Mouse (Mus musculus) left cerebral cortex, adult 18-20 months (tissue): ENCODE measurements at regions not wholly inside any gene's neighbourhood (a gene's known extent, or its start where the extent isn't known, plus 50 kb on each side); places are given as distances from the start of the nearest gene placed in this dataset.

ENCODE experiments used
- DNase-seq, 2 experiments: peaks; one replicate each; pipeline ENCODE4 v3.0.0; 2021 to 2022; ENCODE audit warnings: low spot score in 2 of 2, mixed read lengths in 1 of 2

GRCm38 (mm10) chr4:31823574-31824348, 140.1 kb upstream of the Map3k7 start:
- no peak for DNase-seq

- DNase-seq, result no peak
Measured at GRCm38 (mm10) chr4:31824518-31825437, 139.1 kb upstream of the Map3k7 start.

GRCm38 (mm10) chr4:31825438-31825830, 138.5 kb upstream of the Map3k7 start:
- DNase-seq, result no peak

DNA sequence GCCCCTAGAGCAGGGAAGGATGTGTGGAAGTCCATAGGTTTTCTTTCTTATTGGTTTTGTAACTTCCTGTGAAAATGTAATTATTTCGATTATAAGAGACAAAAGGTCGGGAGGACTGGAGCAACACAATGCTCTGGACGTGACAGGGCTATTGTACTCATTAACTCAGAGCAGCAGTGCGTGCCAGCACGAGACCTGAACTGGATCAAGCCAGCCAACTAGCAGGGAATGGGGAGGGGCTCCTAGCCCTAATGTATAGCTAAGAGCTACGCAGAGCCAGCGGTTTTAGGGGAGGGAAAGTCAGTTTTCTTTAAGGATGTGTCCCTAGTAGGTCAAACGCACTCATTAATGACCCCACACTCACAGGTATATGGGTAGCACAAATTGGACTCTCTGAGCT, 137.2 kb upstream of the Map3k7 start:
- DNase-seq, result no peak

- no peak for DNase-seq
Measured at GRCm38 (mm10) chr4:31827266-31827665, 136.6 kb upstream of the Map3k7 start.

DNA sequence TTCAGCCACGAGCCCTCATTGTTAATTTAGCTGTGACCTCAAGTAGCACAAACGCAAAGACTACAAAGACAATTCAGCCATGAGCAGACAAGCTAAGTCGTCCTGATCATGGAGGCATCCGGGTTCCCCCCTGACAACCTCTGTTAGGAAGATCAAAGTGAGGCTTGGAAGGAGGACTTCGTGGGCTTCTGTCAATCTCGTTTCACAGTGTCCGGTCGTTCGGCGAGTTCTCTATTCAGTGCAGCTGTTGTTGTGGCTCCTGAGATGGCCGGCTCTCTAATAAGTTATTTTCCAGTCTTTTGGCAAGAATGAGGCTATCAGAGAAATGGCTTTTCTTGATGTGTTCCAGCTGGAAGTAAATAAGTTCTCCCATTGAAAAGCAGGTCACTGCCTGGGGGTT, 133.7 kb upstream of the Map3k7 start:
- no peak for DNase-seq

- DNase-seq, result no peak
Measured at GRCm38 (mm10) chr4:31831469-31831868, 132.4 kb upstream of the Map3k7 start.

- no peak for DNase-seq
Measured at GRCm38 (mm10) chr4:31833828-31834227, 130.1 kb upstream of the Map3k7 start.

DNA sequence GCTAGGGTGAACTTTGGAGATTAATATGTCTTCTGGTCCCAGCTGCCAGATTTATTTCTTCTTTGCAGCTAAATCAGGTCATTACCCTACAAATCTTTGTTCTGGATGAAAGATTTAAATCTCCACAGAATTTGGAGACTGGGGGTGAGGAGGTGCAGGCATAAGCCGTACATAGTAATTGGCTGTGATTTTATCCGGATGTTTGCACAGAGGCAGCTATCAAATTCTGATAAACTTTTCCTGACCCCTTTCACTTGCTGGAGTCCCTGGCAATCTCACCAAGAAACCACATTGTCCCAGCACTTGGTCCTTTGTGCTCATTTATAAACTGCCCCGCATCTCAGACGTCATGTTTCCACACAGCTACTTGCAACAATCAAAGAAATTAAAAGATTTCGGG, 128.8 kb upstream of the Map3k7 start:
- DNase-seq, result no peak

GRCm38 (mm10) chr4:31838592-31838991, 125.3 kb upstream of the Map3k7 start:
- no peak for DNase-seq

GRCm38 (mm10) chr4:31849763-31850162, 114.1 kb upstream of the Map3k7 start:
- no peak for DNase-seq

GRCm38 (mm10) chr4:31851006-31851405, 112.9 kb upstream of the Map3k7 start:
- peak; percentile 14 to 34 for DNase-seq

GRCm38 (mm10) chr4:31853851-31854250, 110.0 kb upstream of the Map3k7 start:
- DNase-seq, result no peak

DNA sequence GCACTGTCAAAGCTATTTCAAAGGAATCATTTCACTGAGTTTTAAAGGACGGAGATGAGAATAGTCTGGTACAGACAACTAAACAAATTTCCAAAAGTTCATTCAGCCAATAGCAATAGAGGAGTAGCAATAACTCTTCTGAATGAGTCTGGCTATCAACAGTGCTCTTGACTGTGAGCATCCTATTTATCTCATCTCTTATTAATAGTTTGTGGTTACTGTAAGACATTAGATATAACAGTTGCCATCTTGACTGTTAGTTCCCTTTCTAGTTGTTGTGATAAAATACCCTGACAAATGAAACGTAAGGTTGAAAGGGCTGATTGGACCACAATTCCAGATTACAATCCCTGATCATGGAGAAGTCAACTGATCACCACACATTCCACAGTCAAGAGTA, 103.5 kb upstream of the Map3k7 start:
- no peak for DNase-seq

DNA sequence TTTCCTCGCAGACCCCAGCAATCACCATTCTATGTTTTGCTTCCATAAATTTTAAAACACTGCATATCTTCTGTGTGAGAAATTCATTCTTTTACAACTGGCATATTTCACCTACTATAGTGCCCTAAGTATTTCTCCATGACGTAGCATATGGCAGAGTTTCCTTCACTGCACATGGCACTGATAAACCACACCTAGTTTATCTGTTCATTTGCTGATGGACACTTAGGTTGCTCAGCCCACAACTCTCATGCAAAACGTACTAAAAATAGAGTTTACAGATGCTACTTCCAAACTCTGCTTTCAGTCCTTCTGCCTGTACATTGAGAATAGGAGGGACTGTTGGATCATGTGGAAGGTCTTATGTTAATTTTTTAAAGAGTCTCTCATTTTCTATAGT, 102.7 kb upstream of the Map3k7 start:
- DNase-seq, result no peak

DNA sequence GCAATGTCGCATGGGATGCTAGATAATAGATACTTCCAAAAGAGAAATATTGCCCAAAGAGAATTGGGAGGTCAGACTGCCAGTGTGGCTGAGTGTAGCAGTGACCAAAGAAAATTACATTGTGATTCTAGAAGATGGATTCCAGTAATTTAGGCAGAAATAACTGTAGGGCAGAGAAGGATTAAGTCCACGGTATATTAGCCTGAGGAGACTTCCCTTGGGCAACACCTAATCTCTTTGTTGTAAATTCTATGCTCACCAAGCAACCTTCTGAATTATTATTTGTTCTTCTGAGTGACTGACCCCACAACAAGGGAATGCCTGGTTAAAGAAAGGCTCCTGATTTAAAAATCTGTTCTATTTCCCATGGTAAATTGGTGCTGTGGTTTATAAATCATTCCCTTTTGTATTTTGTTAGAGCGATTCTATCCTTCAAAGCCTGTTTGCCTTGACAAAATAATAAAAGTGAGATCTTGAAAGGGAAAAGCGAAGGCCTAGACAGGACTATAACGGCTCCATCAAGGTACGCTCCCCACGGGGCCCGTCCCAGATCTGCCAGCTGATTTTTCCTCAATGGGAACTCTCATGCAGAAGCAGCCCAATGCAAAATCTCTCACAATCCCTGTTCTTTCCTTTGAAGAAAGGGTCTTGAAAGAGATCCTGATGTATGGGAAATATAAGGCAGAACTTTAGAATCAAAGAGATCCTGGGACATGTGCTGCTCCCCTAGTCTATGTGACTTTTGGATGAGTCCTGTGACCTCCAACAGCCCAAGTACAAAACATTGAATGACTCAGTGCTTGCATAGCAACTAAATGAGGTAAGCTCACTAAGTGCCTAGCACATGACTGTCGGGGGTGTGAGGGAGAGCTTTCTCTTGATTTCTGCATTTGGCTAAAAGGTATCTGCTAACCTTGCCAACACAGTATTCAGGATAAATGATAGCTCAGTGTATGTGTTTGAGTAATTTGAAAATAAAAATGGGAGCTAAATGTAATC, 90.6 kb upstream of the Map3k7 start:
- DNase-seq, result no peak

- no peak for DNase-seq
Measured at GRCm38 (mm10) chr4:31877389-31877788, 86.5 kb upstream of the Map3k7 start.

- DNase-seq, result no peak
Measured at GRCm38 (mm10) chr4:31878493-31879191, 85.3 kb upstream of the Map3k7 start.

GRCm38 (mm10) chr4:31879192-31879585, 84.7 kb upstream of the Map3k7 start:
- no peak for DNase-seq

DNA sequence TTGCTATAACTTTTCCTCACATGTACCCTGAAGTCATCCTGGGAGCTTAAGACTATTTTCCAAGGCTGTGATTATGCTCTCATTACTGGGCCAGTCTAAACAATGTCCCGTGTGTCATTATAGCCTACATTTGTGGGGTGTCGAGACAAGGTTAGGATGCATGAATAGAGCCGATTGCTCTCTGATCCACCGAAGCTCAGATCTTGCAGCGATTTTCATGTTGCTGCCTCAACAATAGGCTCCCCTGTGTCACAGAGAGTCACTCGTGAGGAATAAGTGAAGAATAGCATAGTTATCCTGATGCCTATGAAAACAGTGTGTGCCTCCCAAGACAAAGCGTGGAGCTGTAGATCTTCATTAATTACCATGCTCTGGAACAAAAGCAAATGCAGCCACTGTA, 83.7 kb upstream of the Map3k7 start:
- no peak for DNase-seq

- DNase-seq, result no peak
Measured at GRCm38 (mm10) chr4:31889673-31890072, 74.2 kb upstream of the Map3k7 start.
